9 mouse cellular contexts compared by ENCODE assay signal in genomic region chr6:137702918-137703317, GRCm38 (mm10). TPM values are rescaled to one million over a fixed set of nuclear protein-coding genes. Genes with fewer than 3 reads are reported as not detected.
DNase-seq lines count a peak whose midpoint lies in the region; ATAC-seq lines count a peak whose summit lies in the region.
"Had no signal": no experiment of that assay in that cellular context is flagged by ENCODE, and none has a peak within 500 bp of the region (broad histone marks: within the 10 kb centered on the region; RNA-seq: fewer than 3 reads in every experiment).

No protein-coding gene starts in this region.

- no peaks in the 10 kb centered on the region for H3K4me1 ChIP-seq in intestine, embryonic 16.5 days (ENCODE audit: control insufficient read depth, insufficient read depth, low read length)
- H3K4me1 ChIP-seq in intestine, embryonic 15.5 days (replicated peaks): 0 out of 2 replicates have a peak, but pooled peaks cover 7% of the 10 kb centered on the region
- no peaks in the 10 kb centered on the region; the same call in 1 of the 2 replicates for H3K4me1 ChIP-seq in hindbrain, embryonic 12.5 days

- H3K4me2 ChIP-seq in intestine, embryonic 16.5 days (ENCODE audit: low read depth, low read length): no peak overlapping the region
- H3K4me2 ChIP-seq in intestine, embryonic 15.5 days (replicated peaks): no peak overlapping the region
- H3K4me2 ChIP-seq in hindbrain, embryonic 12.5 days (replicated peaks): no peak overlapping the region

- H3K27ac ChIP-seq in intestine, embryonic 16.5 days (ENCODE audit: low read length): no peak overlapping the region; the same call in 1 of the 2 replicates
- no peak overlapping the region for H3K27ac ChIP-seq in intestine, embryonic 15.5 days
- H3K27ac ChIP-seq in hindbrain, embryonic 12.5 days: no peak overlapping the region

- 43% methylated on average over 4 of the region's 4 CpGs for WGBS in intestine, embryonic 16.5 days
- 51% methylated on average over 4 of the region's 4 CpGs for WGBS in intestine, embryonic 15.5 days
- 87% methylated on average over 4 of the region's 4 CpGs for WGBS in hindbrain, embryonic 12.5 days

- no peak overlapping the region for H3K9ac ChIP-seq in intestine, embryonic 16.5 days (ENCODE audit: low read depth, low read length)
- no peak overlapping the region for H3K9ac ChIP-seq in intestine, embryonic 15.5 days
- H3K9ac ChIP-seq in hindbrain, embryonic 12.5 days: no peak overlapping the region

- H3K4me3 ChIP-seq in intestine, embryonic 16.5 days (ENCODE audit: low read length): no peak overlapping the region
- H3K4me3 ChIP-seq in intestine, embryonic 15.5 days (replicated peaks): no peak overlapping the region
- no peak overlapping the region for H3K4me3 ChIP-seq in hindbrain, embryonic 12.5 days
- H3K4me3 ChIP-seq: myocyte had no signal

- no peaks in the 10 kb centered on the region for H3K36me3 ChIP-seq in intestine, embryonic 16.5 days (ENCODE audit: control insufficient read depth, insufficient read depth, low read length)
- no peaks in the 10 kb centered on the region for H3K36me3 ChIP-seq in intestine, embryonic 15.5 days
- H3K36me3 ChIP-seq in hindbrain, embryonic 12.5 days: no peaks in the 10 kb centered on the region

- no peaks in the 10 kb centered on the region for H3K27me3 ChIP-seq in intestine, embryonic 16.5 days (replicated peaks; ENCODE audit: control insufficient read depth, insufficient read depth, low read length)
- no peaks in the 10 kb centered on the region for H3K27me3 ChIP-seq in intestine, embryonic 15.5 days (replicated peaks)
- H3K27me3 ChIP-seq in hindbrain, embryonic 12.5 days: no peaks in the 10 kb centered on the region

- peak; percentile 85 for DNase-seq in NIH3T3 (ENCODE audit: low read depth)
- DNase-seq in heart, adult 8-10 months (ENCODE audit: low spot score): peak; percentile 73
- DNase-seq in heart, postnatal 4 days: peak; percentile 37
- DNase-seq in layer of hippocampus, postnatal 36 days: no peak
- no peak for DNase-seq in spleen, postnatal 14 days (ENCODE audit: low spot score in 2 of 2)

- peak; percentile 56 for ATAC-seq in intestine, embryonic 16.5 days
- ATAC-seq in intestine, embryonic 15.5 days: no peak
- ATAC-seq in hindbrain, embryonic 12.5 days (ENCODE audit: low FRiP score): no peak

- no peaks in the 10 kb centered on the region for H3K9me3 ChIP-seq in intestine, embryonic 16.5 days (ENCODE audit: control insufficient read depth, low read length)
- no peaks in the 10 kb centered on the region for H3K9me3 ChIP-seq in intestine, embryonic 15.5 days
- H3K9me3 ChIP-seq in hindbrain, embryonic 12.5 days (replicated peaks): no peaks in the 10 kb centered on the region

RNA-seq across cellular contexts. Expression of gene Strap, which starts 32.0 kb away (rescaled TPM):
- polyA plus RNA-seq in intestine, embryonic 16.5 days (2015; fragmentation: Nextera tagmentation; extraction: Ambion mirVana): 122 and 132 TPM in 2 replicates
- 131 and 147 TPM in 2 replicates for polyA plus RNA-seq in intestine, embryonic 15.5 days (2015; fragmentation: Nextera tagmentation; extraction: Ambion mirVana)
- total RNA-seq in heart, adult 8-10 months (2022): 10 to 100 TPM; 80.2 to 90.5 (median 84.3) TPM
- 100 to 1,000 TPM; 115 to 121 TPM for total RNA-seq in heart, postnatal 4 days (2021)
- polyA plus RNA-seq in hindbrain, embryonic 12.5 days (2016; fragmentation: Nextera tagmentation; extraction: Ambion mirVana): 191 and 198 TPM in 2 replicates
- total RNA-seq in layer of hippocampus, postnatal 36 days (2021): 100 to 1,000 TPM; 118 to 121 TPM

RNA-seq across cellular contexts. Expression of gene Eps8, which starts 48.2 kb away (rescaled TPM):
- polyA plus RNA-seq in intestine, embryonic 16.5 days (2015; fragmentation: Nextera tagmentation; extraction: Ambion mirVana): 102 and 143 TPM in 2 replicates
- 85.2 and 93.9 TPM in 2 replicates for polyA plus RNA-seq in intestine, embryonic 15.5 days (2015; fragmentation: Nextera tagmentation; extraction: Ambion mirVana)
- 10 to 100 TPM in 3 of 4 experiments, 1 to 10 TPM in 1; 9.3 to 12.2 (median 10.8) TPM for total RNA-seq in heart, adult 8-10 months (2022)
- 10 to 100 TPM; 20.4 to 20.8 TPM for total RNA-seq in heart, postnatal 4 days (2021)
- polyA plus RNA-seq in hindbrain, embryonic 12.5 days (2016; fragmentation: Nextera tagmentation; extraction: Ambion mirVana): 11.9 and 13.6 TPM in 2 replicates
- total RNA-seq in layer of hippocampus, postnatal 36 days (2021): 10 to 100 TPM; 43.3 to 47.7 TPM

RNA-seq across cellular contexts. Expression of gene Dera, which starts 51.4 kb away (rescaled TPM):
- 124 and 132 TPM in 2 replicates for polyA plus RNA-seq in intestine, embryonic 16.5 days (2015; fragmentation: Nextera tagmentation; extraction: Ambion mirVana)
- polyA plus RNA-seq in intestine, embryonic 15.5 days (2015; fragmentation: Nextera tagmentation; extraction: Ambion mirVana): 93.9 and 98.6 TPM in 2 replicates
- 10 to 100 TPM in 1 of 4 experiments, 1 to 10 TPM in 3; 3.7 to 11.8 (median 5.5) TPM for total RNA-seq in heart, adult 8-10 months (2022)
- 10 to 100 TPM; 20.5 to 23.2 TPM for total RNA-seq in heart, postnatal 4 days (2021)
- polyA plus RNA-seq in hindbrain, embryonic 12.5 days (2016; fragmentation: Nextera tagmentation; extraction: Ambion mirVana): 39.6 and 39.9 TPM in 2 replicates
- 1 to 10 TPM; 5.5 to 5.6 TPM for total RNA-seq in layer of hippocampus, postnatal 36 days (2021)

Comparison
In these comparisons a context has a peak if more than half of its experiments do, and no peak if none do; other contexts are left out.
1. DNase-seq: peak in NIH3T3 (single experiment), heart, adult 8-10 months (single experiment) and heart, postnatal 4 days (single experiment); none in layer of hippocampus, postnatal 36 days (0 of 2) and spleen, postnatal 14 days (0 of 2).